Mouse (Mus musculus) midbrain, embryonic 11.5 days (tissue): Measurements from ENCODE around the gene Klf12. TPM values are rescaled to one million over a fixed set of nuclear protein-coding genes. Genes with fewer than 3 reads are reported as not detected.

Experiments used
- ATAC-seq: fragments of 200-750 bp; cut with Nextera tagmentation; 2 replicates; pipeline ENCODE4 v1.8.0; 2017; ENCODE audit warnings: moderate TSS enrichment, moderate library complexity; ENCODE audit not compliant: low FRiP score
- DNase-seq: peaks from one replicate; pipeline ENCODE4 v3.0.0; 2015; ENCODE audit warnings: low spot score; ENCODE audit errors: missing footprints
- H3K27ac ChIP-seq: fragments of 300-500 bp; sonication (generic); 2 replicates; pipeline ENCODE4 v1.5.1; 2014; ENCODE audit warnings: low read depth, low read length
- H3K27me3 ChIP-seq: fragments of 300-500 bp; sonication (generic); 2 replicates; pipeline ENCODE4 v1.6.1; 2014; ENCODE audit warnings: mild to moderate bottlenecking, low read length, moderate library complexity, mixed read lengths; ENCODE audit not compliant: control insufficient read depth, insufficient read depth
- H3K36me3 ChIP-seq: fragments of 300-500 bp; sonication (generic); 2 replicates; pipeline ENCODE4 v1.6.1; 2014; ENCODE audit warnings: mild to moderate bottlenecking, low read length, moderate library complexity, mixed read lengths; ENCODE audit not compliant: control insufficient read depth, insufficient read depth
- H3K4me1 ChIP-seq: fragments of 300-500 bp; sonication (generic); 2 replicates; pipeline ENCODE4 v1.6.1; 2014; ENCODE audit warnings: low read length; ENCODE audit not compliant: control insufficient read depth, insufficient read depth
- H3K4me2 ChIP-seq: fragments of 300-500 bp; sonication (generic); 2 replicates; pipeline ENCODE4 v1.6.1; 2014; ENCODE audit warnings: mild to moderate bottlenecking, moderate library complexity
- H3K4me3 ChIP-seq: fragments of 300-500 bp; sonication (generic); 2 replicates; pipeline ENCODE4 v1.5.1; 2014; ENCODE audit warnings: low read depth, low read length
- H3K9ac ChIP-seq: fragments of 300-500 bp; sonication (generic); 2 replicates; pipeline ENCODE4 v1.6.1; 2014; ENCODE audit warnings: low read length
- H3K9me3 ChIP-seq: fragments of 300-500 bp; sonication (generic); 2 replicates; pipeline ENCODE4 v1.6.1; 2016; ENCODE audit warnings: low read length; ENCODE audit not compliant: control insufficient read depth
- WGBS: fragments of 180-500 bp; shearing (Covaris S2); extraction: QIAGEN DNeasy Blood & Tissue Kit; methylation state at CpG from one replicate; pipeline ENCODE4 v1.1.7; 2014; 5-methylcytosine and 5-hydroxymethylcytosine counted together
- polyA plus RNA-seq: library from polyadenylated mRNA; unstranded; fragments of >200 nt; fragmentation: Nextera tagmentation; extraction: Ambion mirVana; gene quantifications from 2 replicates; pipeline ENCODE4 v1.2.1, GENCODE M21; 2014

Klf12 gene
- polyA plus RNA-seq, 1 experiment from 2014 or later: 27.7 TPM

DNA sequence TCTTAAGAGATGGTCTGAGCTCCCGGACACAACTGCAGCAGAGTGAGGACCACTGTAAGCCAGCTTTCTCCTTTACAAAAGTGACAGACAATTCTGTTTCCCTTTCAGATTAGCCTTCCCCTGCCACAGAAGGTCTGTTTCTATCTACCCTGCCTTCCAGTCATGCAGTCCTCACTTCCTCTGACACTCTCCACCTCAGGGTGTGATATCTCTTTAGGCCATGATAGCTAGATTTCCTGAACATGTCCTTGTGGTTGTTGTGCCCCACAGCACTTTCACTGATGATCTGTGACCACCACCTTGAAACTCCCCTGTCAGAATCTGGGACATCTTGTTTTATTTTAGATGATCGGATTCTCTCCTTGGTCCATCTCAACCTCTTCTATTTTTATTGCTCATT is 437.0 kb downstream of the Klf12 start:
- H3K4me1 ChIP-seq: no peaks in the 10 kb centered on the region
- DNase-seq (no peak), ATAC-seq (no peak)
- no peak overlapping the region for H3K27ac ChIP-seq
- no peaks in the 10 kb centered on the region for H3K27me3 ChIP-seq
- H3K4me2 ChIP-seq: no peak overlapping the region
- no peak overlapping the region for H3K4me3 ChIP-seq
- WGBS: 82% methylated on average over 2 of the region's 2 CpGs
- H3K36me3 ChIP-seq: no peaks in the 10 kb centered on the region
- H3K9ac ChIP-seq: no peak overlapping the region
- H3K9me3 ChIP-seq: no peaks in the 10 kb centered on the region

- no peaks in the 10 kb centered on the region for H3K4me1 ChIP-seq
- WGBS: 62% methylated on average over 1 of the region's 1 CpGs
- H3K27ac ChIP-seq: no peak overlapping the region
- no peaks in the 10 kb centered on the region for H3K36me3 ChIP-seq
- H3K4me3 ChIP-seq: no peak overlapping the region
- DNase-seq: no peak
- H3K27me3 ChIP-seq: no peaks in the 10 kb centered on the region
- ATAC-seq: no peak
- H3K4me2 ChIP-seq: no peak overlapping the region
- no peak overlapping the region for H3K9ac ChIP-seq
- H3K9me3 ChIP-seq: no peaks in the 10 kb centered on the region
Observed at GRCm38 (mm10) chr14:99826713-99827112, 457.8 kb downstream of the Klf12 start.
